Mouse (Mus musculus) kidney, adult 2 months (tissue): Measurements from ENCODE around the gene Smarcb1.

Experiments
- CTCF ChIP-seq: fragments of 200-500 bp; conservative IDR thresholded peaks from 2 replicates; pipeline ENCODE4 v1.5.1; 2011; ENCODE audit warnings: low read depth, mild to moderate bottlenecking, control low read depth, low read length, moderate library complexity, mixed read lengths; ENCODE audit not compliant: insufficient read depth, insufficient read length
- POLR2A ChIP-seq: fragments of 200-500 bp; IDR thresholded peaks from one replicate; pipeline ENCODE4 v1.6.1; 2011; ENCODE audit warnings: low read depth, low read length, control low read depth

- TF ChIP-seq POLR2A (no peak), CTCF (no peak)
Observed at GRCm38 (mm10) chr10:75873543-75874170, 47.8 kb downstream of the Smarcb1 start.
